Mouse (Mus musculus): ENCODE measurements at regions not wholly inside any gene's neighbourhood (a gene's known extent, or its start where the extent isn't known, plus 50 kb on each side); places are given as distances from the start of the nearest gene placed in this dataset.
A peak's percentile ranks its signal among the peaks of the same experiment; 100 is the strongest.
"Not testable (repeated sequence)": the region's sequence is repeated elsewhere in the genome, so short reads cannot be mapped to it uniquely, and the experiment has no call there.

GRCm38 (mm10) chr1:145139267-145139651 is 364.0 kb upstream of the Rgs18 start:
- no peak for DNase-seq (ENCODE audit: low read depth)

GRCm38 (mm10) chr1:145138452-145139266 is 363.4 kb upstream of the Rgs18 start:
- peak; percentile 7 for DNase-seq (ENCODE audit: low read depth)

DNA sequence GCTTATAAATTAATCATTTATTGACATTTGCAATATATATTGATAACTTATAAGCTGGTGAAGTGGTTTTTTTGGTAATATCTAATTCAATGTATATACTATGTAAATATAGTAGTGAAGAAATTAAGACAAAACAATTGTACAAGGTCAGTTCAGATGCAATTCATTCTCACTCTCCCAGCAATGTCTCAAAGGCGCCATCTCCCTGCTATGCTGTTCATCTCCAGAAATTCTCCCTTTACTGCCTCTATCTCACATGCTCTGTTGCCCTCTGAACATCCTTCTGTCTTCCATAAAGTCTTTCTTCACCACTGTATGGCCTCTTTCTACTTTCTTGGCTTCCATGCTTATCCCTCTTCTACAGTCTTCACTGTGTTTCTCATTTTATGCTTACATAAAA is 355.8 kb upstream of the Rgs18 start:
- DNase-seq (ENCODE audit: low read depth) = no peak

DNA sequence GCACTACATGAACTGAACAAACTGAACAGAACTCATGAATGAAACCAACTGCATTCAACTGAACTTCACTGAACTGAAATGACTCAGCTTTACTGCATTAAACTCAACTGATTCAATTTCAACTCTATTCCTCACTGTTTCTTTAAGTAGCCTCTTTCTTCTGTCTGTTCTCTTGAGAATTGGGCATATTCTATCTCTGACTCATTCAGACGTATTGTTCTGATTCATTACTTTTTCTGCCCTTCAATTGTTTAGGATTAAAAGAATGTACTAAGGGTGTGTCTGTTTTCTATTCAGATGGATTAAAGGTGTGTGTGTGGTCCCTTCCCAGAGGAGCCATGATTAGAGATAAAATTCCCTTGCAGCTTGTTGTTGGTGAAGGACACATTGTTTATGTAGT is 337.9 kb upstream of the Rgs18 start:
- no peak for DNase-seq (ENCODE audit: low read depth)

DNA sequence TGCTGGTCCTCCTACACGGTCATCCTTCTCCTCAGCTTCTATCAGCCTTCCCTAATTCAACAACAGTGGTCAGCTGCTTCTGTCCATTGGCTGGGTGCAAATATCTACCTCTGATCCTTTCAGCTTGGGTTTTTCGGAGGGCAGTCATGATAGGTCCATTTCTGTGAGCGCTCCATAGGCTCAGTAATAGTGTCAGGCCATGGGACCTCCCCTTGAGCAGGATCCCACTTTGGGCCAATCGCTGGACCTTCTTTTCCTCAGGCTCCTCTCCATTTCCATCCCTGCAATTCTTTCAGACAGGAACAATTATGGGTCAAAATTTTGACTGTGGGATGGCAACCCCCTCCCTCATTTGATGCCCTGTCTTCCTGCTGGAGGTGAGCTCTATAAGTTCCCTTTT is 331.5 kb upstream of the Rgs18 start:
- DNase-seq (ENCODE audit: low read depth) = not testable (repeated sequence)

DNA sequence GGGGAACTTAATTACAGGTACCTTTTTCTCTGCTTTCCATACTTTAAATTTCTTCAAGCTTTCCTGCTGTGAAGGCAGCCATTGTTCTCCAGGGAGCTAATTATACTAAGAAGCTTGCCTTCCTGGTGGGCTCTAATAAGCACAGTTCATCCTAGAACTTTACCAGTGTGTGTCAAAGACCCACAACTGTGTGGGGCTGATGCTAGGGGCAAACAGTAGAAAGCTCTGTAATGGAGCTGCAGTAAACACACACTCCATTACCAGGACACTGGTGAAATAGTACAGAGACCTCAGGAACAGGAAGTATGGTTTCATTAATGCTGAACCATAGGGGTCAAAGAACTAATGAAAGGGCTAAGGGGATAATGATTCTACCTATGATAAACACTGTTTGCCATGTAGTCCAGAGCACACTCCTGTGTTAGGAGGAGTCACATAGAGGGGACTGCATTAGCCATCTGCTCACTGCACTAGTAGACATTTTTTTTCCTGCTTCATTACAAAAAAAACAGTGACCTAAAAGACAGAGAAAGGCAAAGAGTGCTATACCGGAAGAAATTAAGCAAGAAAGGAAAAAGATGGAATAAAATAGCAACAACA is 290.1 kb upstream of the Rgs18 start:
- no peak for DNase-seq (ENCODE audit: low read depth)

DNA sequence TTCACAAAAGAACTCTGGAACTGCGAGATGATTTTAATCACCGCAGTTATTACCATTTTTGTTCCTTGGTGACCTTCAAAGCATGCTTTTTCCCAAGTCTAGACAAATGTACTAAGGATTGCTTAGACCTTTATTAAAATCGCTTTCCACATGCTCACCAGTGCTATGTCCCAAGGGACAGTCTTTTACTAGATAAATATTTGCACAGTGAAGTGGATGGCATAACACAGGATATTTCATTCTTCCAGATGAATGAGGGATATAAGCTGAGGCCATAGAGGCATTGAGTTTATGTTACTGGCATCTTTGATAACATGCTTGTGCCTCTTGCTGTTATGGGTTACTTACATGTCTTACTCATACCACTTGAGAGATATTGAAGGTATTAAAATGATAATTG is 289.1 kb upstream of the Rgs18 start:
- DNase-seq (ENCODE audit: low read depth) = no peak

DNA sequence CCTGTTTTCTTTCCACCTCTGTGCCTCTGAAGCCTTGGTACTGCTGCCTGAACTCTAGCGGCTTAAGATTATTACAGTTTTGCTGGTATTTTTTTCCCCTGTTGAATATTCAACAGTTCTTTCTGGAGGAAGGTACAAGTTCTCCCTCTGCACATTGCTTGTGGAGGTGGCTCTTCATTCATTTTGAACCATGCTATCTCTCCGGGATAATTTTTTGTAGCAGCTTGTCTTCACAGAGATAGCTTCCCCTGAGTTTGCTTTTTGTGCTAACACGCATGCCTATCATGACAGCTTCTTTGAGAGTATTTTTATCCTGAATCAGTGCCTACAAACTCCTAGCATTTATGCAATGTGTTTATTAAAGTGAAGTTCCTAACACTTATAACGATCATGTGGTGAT is 240.4 kb upstream of the Rgs18 start:
- no peak for DNase-seq (ENCODE audit: low read depth)

GRCm38 (mm10) chr1:145010833-145011232 is 235.6 kb upstream of the Rgs18 start:
- DNase-seq (ENCODE audit: low read depth) = no peak

DNA sequence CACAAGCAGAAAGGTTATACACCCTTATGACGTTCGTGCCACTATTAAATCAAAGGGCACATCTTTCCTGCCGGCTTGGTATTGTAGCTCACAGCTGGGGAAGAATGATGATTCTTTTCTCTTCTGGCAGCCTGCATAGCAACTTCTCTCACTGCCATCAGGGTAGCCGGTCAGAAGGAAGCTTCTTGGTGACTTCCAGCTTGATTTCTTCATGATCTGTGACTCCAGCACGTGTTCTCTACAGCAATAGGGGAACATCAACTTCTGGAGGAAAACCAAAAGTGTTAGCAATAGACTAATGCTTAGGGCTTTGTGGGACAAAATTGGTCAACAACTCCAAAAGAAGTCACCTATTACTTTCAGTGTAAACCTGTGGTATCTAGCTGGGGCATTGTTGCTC is 202.9 kb upstream of the Rgs18 start:
- no peak for DNase-seq (ENCODE audit: low read depth)

DNA sequence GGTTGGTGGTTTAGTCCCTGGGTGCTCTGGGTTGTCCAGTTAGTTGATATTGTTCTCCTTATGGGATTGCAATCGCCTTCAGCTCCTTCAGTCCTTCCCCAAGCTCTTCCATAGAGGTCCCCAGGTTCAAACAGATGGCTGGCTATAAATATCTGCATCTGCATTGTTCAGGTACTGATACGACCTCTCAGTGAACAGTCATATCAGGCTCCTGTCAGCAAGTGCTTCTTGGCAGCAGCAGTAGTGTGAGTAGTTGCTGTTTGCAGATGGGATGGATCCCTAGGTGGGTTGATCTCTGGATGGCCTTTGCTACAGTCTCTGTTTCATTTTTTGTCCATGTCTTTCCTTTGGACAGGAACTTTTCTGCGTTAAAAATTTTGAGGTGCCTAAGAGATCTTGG is 190.5 kb upstream of the Rgs18 start:
- DNase-seq (ENCODE audit: low read depth) = no peak

- DNase-seq (ENCODE audit: low read depth) = no peak
These were observed 163.8 kb upstream of the Rgs18 start for GRCm38 (mm10) chr1:144939006-144939405.

DNA sequence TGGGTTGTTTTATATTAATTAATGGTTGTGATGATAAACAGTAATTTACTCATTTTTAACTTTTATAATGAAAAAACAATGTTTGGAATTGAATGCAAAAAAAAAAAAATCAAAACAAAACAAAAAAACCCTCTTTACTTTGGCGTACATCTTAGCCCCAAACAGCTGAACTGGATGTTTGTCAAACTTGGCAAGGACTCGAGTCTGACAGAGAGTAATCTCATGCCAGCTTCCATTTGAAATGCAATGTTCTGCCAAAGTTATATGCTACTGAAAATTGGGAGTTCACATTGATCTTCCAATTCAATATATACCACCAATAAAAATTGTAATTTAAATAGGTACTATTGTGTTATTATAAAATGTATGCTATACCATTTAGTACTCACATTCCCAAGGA is 150.9 kb upstream of the Rgs18 start:
- no peak for DNase-seq (ENCODE audit: low read depth)

DNA sequence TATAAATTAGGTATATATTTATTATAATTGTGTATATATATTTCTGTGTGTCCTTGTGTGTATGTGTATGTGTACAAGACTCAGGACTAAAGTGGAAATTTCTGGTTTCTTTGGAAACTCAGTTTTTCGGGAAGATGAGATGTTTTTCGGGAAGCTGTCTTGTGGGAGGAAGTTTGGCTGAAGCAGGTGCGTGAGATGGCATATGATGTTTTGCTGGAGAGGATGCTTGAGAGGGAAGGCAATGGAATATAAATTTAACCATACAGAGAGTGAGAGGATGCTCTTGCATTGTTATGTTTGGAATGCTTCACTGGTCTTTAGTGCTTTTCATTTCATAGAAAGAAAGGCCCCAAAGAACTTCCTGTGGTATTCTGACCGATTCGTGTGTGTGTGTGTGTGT is 141.3 kb upstream of the Rgs18 start:
- DNase-seq (ENCODE audit: low read depth) = no peak

DNA sequence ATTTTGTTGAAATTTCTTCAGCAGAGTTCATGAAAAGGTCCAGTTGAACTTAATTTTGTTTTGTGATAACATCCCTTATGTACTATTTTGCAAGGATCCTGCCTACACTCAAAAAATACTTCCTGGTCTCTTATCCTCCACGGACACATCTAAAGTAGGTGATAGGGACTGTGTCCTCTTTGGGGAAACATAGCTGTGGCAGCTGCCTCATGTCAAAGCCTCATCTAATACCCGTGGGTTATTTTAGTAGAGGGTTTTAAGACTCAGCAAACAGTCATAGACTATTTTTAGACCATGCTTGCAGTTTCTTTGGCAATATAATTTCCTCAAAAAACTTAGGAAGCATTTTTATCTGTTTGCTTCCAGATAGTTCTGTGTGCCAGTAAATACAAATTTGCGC is 127.8 kb upstream of the Rgs18 start:
- no peak for DNase-seq (ENCODE audit: low read depth)

DNA sequence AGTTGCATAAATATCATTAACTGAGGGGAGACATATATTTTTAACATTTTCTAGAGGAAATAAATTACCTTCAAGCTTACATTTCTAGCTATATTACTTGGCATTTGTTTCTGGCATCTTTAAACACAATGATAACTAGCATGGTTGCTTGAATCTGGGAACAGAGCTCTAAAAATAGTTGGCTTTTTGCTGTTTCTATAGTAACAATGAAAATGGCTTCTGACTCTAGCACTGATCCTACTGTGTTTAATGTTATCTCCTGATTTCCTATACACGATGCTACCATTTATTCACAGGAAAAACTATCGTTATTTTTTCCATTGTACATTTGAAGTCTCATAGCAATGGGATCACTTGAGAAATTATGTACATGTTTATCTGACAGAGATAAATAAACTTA is 108.4 kb upstream of the Rgs18 start:
- DNase-seq (ENCODE audit: low read depth) = no peak

DNA sequence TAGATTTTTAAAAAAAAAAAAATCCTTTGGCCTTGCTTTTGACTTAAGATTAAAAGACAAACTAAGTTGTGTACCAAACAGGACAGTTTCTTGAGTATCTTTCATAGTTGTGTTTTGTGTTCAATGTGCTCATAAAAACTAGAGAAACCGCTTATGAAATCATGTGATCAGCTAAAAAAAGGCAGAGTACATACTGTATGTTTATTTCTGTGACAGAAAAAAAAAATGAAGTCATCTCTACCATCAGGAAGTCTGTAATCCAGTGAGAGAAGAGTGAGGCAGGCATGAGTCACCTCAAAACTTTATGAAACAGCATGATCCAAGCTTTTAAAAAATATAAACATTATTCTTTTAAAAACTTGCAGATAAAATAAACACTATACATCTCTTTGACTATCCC is 86.9 kb upstream of the Rgs18 start:
- no peak for DNase-seq (ENCODE audit: low read depth)

Data from c-Kit-positive CD71-negative TER-119-negative erythroid progenitor cells, embryonic 14.5 days (primary cell).